Mouse (Mus musculus) cerebellum, postnatal 10 days (tissue): Measurements from ENCODE around the gene Mex3b.

ENCODE experiments used
- DNase-seq, 2 experiments: peaks; one replicate each; pipeline ENCODE4 v3.0.0; 2021; ENCODE audit warnings: mixed read lengths in 2 of 2

Gene Mex3b

DNA sequence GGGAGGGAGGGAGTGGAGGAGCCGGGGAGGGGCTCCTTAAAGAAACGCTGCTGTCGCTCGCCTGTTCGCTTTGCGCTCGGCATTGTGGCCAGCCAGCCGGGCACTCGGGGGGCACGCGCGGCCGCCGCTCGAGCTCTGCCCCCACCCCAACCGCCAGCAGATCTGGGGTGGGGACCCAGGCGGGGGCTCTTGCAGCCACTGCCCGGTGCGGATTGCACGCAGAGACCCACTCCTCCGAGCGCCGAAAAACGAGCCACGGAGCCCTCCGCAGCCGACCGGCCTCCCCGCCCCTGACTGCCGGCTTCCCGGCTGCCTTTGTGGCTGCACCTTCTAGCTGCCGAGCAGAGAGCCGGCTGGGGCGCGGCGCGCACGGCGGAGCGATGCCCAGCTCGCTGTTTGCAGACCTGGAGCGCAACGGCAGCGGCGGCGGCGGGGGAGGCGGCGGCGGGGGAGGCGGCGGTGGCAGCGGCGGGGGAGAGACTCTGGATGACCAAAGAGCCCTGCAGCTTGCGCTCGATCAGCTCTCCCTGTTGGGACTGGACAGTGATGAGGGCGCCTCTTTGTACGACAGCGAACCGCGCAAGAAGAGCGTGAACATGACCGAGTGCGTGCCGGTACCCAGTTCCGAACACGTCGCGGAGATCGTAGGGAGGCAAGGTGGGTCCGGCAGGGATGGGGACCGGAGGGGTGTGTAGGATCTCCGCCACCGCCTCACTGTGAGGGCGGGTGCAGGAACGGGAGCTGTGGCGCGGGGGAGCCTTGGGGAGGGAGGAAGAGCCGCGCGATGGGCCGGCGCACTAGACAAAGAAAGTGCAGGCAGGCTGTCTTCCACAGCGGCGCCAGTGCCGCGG lies at the start of gene Mex3b:
Gene Mex3b, plus strand, starts transcription at position 63 of the 851 bp plus-strand sequence.
- peak; percentile 76 to 79 for DNase-seq

DNA sequence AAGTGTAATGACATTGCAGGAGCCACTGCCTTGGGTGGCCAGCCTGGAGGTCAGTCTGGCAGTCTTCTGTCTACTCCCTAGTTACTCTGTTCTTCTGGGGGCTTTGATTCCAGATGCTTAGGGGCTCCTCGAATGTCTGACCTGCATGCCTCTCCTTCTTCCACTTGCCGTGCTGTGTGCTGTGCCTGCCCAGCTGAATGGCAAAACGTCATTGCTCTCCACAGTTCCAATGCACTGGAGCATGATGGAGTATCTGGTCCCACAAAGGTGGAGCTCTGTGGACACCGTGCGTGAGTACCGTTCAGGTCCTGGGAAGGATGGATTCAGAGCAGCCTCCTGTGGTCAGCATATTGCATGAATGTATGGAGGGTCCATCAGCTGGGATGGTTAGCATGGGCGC lies 47.6 kb upstream of the Mex3b start:
- DNase-seq = no peak

DNA sequence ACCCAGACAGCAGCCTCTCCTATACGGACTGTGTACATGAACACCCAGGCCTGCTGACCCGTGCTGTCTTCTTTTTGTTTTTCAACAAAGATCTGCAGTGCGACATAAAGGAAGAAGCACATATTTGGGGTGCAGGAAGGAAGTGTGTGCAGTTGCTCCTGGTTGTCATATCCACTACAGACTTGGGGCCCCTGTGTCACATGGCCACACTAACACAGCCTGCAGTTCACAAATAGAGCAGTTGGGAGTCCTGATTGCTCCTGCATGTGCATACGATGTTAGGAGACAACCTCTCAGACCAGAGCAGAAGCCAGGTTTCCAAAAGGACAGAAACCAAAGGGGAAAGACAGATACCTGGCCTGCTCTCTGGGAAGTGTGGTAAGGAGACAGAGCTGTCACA lies 46.5 kb upstream of the Mex3b start:
- no peak for DNase-seq

GRCm38 (mm10) chr7:82821501-82821900 lies 45.6 kb upstream of the Mex3b start:
- no peak for DNase-seq

DNA sequence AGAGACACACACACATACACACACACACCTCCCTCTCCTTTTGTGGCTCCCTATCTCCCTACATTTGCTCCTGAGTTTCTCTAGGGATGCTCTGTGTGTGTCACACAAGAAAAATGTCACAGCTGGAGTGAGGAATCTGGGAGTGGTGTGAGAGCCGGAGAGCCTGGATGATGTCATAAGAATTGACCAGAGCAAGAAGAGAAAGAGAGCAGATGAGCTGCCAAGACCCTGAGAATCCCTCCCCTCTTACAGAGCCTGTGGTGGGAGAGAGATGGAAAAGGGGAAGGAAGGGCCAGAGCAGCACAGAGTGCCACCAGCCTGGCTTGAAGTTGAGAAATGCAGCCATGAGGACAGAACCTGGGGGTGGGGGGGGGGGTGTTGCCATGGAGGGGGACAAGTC lies 44.6 kb upstream of the Mex3b start:
- DNase-seq = no peak

- DNase-seq = no peak
Measured at GRCm38 (mm10) chr7:82828193-82828592, 38.9 kb upstream of the Mex3b start.

DNA sequence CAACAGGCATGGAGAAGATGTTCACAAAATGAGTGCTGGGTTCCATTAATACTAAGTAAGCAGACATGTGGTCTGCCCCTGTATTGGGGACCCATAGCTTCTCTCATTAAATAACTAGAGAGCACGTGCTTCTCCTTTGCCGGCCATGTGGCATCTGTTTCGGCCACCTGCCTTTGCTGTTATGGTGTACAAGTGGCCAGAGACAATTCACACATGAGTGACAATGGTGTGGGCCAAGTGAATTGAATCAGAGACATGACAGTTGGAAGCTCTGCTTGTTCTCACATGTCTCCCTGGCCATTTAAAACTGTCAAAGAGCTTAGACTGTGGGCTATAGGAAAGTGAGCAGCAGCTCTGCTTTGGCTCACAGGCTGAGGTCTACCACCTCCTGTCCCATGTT lies 37.6 kb upstream of the Mex3b start:
- peak; percentile 76 to 83 for DNase-seq

GRCm38 (mm10) chr7:82834471-82834870 lies 32.7 kb upstream of the Mex3b start:
- no peak for DNase-seq

GRCm38 (mm10) chr7:82838414-82838813 lies 28.7 kb upstream of the Mex3b start:
- no peak for DNase-seq

- peak in 1 of 2 experiments; percentile 19 for DNase-seq
Measured at GRCm38 (mm10) chr7:82838965-82839675, 28.0 kb upstream of the Mex3b start.

DNA sequence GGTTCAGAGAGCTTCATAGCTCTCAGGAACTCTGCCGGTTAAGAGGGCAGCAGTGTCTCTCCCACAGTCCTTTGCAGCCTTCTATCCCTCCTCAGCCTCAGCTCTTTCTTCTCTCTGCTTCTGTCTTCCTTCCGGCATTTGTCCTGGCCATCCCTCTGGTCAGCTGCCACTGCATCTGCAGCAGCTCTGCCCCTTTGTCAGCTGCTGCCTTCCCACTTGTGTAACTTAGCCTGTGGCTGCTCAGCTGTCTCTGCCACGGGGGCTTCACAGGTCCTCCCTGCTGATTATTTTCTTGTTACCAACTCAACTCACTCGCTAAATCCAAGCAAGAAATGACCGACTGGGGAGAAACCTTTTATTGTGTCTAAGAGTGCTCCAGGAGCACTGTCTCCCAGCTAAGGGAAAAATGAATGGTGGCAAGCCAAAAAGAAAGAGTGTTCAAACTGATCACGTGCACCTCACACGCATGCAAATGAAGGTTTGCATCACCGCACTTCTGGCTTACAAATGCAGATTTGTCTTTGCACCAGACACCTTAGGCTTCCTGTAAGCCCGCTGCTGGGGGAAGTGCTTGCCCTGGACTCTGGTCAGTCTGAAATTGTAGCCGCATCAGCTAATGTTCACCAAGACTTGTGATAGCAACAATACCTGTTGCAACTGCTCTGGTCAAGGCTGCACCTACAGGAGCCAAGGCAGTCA lies 24.8 kb upstream of the Mex3b start:
- DNase-seq = no peak

DNA sequence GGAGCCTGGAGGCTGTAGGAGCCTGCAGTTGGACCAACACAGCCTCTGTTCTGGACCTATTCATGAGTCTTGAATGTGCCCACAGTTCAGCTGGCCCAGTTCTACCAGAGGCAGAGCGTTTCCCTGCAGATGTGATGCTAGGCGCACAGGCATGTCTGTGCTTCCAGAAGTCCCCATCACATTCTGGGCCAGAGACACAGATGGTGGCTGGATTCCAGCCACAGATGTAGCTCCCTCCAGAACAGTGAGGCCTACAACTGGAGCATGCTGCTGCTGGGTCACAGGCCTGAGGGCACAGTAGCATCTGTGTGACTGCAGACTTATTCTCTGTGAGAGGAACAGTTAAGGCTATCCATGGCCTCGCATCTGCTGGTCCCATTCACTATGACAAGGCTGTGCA lies 16.4 kb upstream of the Mex3b start:
- DNase-seq = no peak

GRCm38 (mm10) chr7:82851670-82852069 lies 15.5 kb upstream of the Mex3b start:
- DNase-seq = no peak

GRCm38 (mm10) chr7:82854195-82854766 lies 12.9 kb upstream of the Mex3b start:
- DNase-seq = no peak

DNA sequence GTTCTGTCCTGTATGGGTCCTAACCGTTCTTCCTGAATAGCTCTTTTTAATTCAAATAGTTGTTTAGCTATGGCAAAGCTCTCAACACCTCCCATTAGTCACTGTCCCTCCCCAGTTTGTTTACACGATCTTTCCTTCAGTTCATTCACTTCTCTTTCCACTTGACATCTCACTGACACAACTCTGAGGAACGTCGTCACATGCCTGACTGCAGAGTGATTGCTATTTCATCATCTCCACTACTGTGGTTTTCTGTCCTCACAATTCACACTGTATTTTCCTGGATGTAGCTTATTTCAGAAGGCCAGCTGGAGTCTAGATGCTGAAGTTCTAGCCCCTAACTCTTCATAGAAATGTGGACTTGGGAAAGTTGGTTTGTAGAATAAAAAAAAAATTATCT lies 8.5 kb upstream of the Mex3b start:
- DNase-seq = no peak

GRCm38 (mm10) chr7:82860626-82861025 lies 6.5 kb upstream of the Mex3b start:
- no peak for DNase-seq

DNA sequence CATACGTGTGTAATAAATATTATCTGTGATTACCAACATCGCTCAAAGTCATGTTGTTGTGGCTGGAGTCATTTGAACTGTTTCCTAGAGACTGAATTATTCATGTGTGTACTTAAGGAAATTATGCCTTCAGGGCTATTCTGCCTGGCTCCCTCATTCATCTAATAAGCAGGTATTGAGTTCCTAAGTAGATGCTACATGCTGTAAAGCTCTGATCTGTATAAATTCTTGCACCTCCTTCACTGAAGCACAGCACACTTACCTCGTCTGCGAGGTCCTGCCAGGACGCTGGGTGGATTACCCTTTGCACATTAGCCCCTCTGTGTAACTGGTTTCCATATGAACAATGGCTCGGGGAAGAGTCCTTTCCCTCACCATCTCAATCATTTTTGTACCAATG lies 3.8 kb upstream of the Mex3b start:
- DNase-seq = no peak

GRCm38 (mm10) chr7:82864260-82864990 lies 2.7 kb upstream of the Mex3b start:
- peak; percentile 64 to 70 for DNase-seq

DNA sequence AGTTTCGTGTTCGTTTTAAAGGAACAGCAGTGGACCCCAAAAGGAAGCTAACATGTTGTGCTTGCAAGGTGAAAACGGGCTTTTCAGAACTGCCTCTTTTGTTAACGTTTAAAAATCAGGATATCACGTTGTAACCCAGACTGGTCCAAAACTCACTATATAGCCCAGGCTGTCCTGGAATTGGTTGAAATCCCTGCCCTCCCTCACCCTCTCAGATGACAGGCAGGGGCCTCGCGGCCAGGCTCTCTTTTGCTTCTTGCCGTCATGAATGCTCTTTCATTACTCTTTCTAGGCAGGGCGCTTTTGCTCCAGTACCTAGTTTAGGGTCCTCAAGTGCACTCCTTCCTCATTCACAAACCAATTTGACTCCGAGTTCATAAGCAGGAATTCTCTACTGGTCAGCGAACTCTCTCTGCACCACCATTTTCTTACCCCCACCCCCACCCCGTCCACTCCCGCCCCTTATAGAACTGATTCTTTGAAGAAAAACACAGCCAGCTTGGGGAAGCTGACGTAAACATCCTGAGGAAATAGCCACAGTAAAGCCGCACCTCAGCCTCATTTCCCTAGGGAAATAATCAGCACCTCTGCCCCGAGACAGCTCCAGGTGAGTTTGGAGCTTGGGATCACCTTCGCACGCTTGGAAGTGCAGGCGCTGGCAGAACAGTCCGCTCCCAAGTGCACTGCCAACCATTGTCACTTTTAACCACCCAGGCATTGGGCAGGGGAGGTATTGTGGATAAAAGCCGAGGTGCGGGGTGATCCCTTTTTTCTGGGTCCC lies 2.0 kb upstream of the Mex3b start:
- peak; percentile 65 to 73 for DNase-seq

- peak; percentile 99 to 100 for DNase-seq
Measured at GRCm38 (mm10) chr7:82865834-82866485, 1.2 kb upstream of the Mex3b start.
